Mouse (Mus musculus) embryonic stem cell, embryonic (primary cell): ENCODE results near the gene Gm29106.
"Not testable (repeated sequence)": the region's sequence is repeated elsewhere in the genome, so short reads cannot be mapped to it uniquely, and the experiment has no call there.

Experiments
- CTCF ChIA-PET, 4 experiments: fragments of 300-600 bp in 2 of 4; fragments of 350-600 bp in 2 of 4; sonication (Branson Sonifier 250); formaldehyde crosslinking; loops; one replicate each; lab custom pipeline; 2022; ENCODE audit warnings: inconsistent platforms in 2 of 4; lab: Charles Lee
- POLR2A ChIA-PET, 4 experiments: fragments of 300-600 bp in 2 of 4; fragments of 350-600 bp in 2 of 4; sonication (Branson Sonifier 250); formaldehyde crosslinking; loops; one replicate each; lab custom pipeline; 2022; ENCODE audit warnings: antibody characterized with exemption in 4 of 4, inconsistent platforms in 1 of 4; lab: Charles Lee

Gm29106 gene

GRCm38 (mm10) chr1:118176242-118176641 lies at the start of gene Gm29106:
Gene Gm29106 (plus strand): TSS chr1:118176542.
- CTCF ChIA-PET, POLR2A ChIA-PET: not testable (repeated sequence)

GRCm38 (mm10) chr1:118228540-118228939 lies 52.2 kb downstream of the Gm29106 start:
- ChIA-PET POLR2A (interaction anchor here in 1 of 4 experiments (0.6 kb wide), 1 partner anchor 324 kb away, joined by 4 read pairs; no protein-coding TSS in a partner anchor), CTCF (no interaction called here)

GRCm38 (mm10) chr1:118236032-118236431 lies 59.7 kb downstream of the Gm29106 start:
- CTCF ChIA-PET, result no interaction called here
- POLR2A ChIA-PET, result no interaction called here
